Mouse (Mus musculus): Measurements from ENCODE around the gene Llgl1.

The Llgl1 gene

DNA sequence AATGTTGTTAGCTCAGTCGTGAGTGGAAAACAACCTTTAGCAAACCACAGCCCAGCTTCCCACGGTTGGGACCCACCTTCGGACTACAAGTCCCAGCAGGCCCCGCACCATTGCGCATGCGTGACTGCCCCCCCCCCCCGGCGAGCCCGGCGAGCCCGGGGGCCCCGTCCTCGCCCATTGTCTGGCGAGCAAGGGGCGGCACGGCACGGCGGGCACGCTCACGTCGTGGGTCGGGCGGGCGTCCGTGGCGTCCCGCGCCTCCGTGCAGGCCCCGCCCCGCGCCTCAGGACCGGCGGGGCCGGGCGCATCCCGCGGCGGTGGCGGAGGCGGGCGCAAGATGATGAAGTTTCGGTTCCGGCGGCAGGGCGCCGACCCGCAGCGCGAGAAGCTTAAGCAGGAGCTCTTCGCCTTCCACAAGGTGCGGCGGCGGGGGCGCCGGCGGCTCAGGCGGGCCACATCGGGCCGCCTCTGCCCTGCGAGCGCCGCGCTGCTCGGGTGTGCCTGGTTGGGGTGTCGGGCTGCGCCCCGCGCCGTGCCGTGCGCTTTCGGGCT lies at the start of gene Llgl1:
TSS of gene Llgl1 (plus strand) at position 200 of the 552 bp plus-strand sequence.
- peak; percentile 91 for DNase-seq (ENCODE audit: low spot score in 2 of 2)

DNA sequence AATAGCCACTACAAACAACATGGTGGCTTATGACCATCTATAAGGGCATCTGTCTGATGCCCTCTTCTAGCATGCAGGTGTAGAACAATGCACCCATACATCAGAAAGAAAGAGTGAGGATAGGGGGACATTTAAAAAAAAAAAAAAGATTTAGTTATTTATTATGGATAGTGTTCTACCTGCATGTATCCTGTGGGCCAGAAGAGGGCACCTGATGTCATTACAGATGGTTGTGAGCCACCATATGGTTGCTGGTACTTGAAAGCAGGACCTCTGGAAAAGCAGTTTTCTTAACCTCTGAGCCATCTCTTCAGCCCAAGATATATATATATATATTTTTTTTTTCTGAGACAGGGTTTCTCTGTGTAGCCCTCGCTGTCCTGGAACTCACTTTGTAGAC lies 3.4 kb upstream of the Llgl1 start:
- DNase-seq (ENCODE audit: low spot score in 2 of 2) = no peak

DNA sequence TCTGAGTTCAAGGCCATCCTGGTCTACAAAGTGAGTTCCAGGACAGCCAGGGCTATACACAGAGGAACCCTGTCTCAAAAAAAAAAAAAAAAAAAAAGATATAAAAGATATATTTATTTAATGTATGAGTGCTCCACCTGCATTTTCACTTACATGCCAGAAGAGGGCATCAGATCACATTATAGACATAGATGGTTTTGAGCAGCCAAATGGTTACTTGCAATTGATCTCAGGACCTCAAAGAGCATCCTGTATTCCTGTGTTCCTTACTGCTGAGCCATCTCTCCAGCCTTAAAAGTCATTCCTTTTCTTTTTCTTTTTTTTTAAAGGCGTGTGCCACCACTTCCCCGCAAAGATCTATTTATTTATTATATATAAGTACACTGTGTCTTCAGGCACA lies 2.0 kb upstream of the Llgl1 start:
- no peak for DNase-seq (ENCODE audit: low spot score in 2 of 2)

DNA sequence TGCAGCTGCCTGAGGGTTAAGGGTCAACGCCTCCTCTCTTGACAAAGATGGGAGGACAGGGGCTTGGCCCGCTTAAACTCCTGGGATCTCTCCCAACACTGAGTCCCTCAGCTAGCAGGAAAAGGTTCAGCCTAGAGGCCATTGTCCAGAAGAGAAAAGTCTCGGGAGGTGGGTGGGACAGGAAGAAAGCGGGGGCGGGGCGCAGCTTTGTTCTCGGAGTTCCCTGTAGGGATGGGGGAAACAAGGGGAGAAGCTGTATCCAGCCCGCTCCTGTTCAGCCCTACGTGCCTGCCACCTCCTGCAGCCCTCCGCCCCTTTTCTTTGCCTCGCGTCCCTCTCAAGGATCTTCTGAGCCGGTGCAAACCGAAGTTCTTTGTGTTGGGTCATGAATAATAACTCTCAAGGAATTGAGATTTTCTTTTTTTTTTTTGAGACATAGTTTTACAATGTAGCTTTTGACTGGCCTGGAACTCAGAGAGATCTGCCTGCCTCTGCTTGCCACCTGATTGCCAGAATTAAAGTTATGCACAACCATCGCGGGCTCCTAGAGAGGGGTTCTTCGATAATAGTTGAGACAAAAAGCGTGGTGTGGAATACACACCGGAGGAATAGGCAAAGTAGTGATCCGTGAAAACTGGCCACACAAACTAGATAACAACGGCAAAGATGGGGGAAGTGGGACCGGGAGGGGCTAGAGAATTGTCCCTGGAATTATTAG lies 558 bp upstream of the Llgl1 start:
- DNase-seq (ENCODE audit: low spot score in 2 of 2) = peak; percentile 63 to 65

DNA sequence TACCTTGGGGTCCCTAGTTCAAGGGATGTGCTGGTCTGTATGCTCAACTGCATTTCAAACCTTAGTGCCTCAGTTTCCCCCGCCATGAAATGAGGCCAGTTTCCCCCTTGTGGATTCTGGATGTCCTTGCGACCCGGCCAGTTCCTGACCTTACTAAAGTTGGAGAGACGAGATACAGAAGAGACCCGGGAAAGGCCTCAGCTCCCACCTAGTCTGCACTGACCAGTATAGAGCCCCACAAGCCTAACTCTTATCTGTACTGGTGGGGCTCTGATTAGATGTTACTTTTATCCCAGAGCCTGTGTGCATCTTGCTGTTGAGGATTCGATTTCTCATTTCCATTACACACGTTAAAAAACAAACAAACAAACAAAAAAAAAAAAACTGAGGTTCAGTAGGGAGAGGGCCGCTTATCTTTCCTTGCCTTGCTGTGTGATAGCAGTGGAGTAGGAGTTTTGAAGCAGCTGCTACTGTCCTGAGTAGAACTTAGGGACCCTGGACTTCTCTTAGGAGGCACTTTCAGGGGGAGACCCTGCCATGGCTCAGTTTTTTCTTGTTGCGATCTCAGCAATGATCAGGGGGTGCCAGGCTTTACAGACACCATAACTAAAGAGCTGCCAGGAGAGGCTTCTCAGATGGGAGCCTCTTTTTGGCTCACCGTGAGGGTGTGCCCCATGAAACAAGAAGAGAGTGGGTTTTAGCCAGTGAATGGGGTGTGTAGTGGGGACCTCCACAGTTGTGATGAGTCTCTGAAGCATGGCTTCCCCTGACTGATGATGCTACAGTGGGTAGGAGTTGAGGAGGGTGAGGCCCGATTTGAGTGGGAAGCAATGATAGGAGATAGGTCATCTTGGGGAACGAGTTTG lies 1.0 kb downstream of the Llgl1 start:
- DNase-seq (ENCODE audit: low spot score in 2 of 2) = peak in 1 of 2 experiments; percentile 38

DNA sequence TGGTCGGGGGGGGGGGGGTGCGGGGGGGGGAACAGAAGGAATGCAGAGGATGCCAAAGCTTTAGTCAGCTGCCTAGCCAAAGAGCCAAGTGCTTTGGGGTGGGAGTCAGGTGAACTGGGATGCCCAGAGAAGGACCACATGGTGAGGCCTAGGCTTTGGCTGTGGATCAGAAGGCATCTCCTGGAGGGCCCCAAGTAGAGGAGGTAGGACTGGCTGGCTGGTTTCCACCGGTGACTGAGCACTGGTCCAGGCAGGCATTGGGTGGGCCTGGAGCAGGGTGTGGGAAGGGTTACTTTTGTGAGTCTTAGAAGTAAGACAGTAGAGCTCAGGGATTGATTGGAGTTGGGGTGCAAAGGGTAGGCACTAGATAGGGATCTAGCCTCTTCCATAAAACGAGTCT lies 2.1 kb downstream of the Llgl1 start:
- DNase-seq (ENCODE audit: low spot score in 2 of 2) = peak; percentile 24 to 34

DNA sequence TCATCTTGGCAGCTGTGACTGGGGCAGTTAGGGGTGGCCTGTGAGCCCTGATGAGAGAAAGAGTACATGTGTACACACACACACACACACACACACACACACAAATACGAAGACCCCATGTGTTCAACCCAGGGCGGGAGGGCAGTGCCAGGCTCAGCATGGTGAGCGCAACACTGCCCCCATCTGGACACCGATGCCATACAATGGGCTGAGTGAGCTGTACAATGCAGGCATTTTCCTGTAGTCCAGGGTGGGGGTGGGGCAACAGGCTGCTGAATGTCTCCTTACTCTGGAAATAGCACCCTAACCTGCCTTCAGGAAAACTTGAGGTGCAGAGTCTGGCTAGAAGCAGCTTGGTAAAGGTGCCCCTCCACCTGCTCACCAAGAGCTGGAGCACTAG lies 3.6 kb downstream of the Llgl1 start:
- DNase-seq (ENCODE audit: low spot score in 2 of 2) = peak; percentile 68 to 75

DNA sequence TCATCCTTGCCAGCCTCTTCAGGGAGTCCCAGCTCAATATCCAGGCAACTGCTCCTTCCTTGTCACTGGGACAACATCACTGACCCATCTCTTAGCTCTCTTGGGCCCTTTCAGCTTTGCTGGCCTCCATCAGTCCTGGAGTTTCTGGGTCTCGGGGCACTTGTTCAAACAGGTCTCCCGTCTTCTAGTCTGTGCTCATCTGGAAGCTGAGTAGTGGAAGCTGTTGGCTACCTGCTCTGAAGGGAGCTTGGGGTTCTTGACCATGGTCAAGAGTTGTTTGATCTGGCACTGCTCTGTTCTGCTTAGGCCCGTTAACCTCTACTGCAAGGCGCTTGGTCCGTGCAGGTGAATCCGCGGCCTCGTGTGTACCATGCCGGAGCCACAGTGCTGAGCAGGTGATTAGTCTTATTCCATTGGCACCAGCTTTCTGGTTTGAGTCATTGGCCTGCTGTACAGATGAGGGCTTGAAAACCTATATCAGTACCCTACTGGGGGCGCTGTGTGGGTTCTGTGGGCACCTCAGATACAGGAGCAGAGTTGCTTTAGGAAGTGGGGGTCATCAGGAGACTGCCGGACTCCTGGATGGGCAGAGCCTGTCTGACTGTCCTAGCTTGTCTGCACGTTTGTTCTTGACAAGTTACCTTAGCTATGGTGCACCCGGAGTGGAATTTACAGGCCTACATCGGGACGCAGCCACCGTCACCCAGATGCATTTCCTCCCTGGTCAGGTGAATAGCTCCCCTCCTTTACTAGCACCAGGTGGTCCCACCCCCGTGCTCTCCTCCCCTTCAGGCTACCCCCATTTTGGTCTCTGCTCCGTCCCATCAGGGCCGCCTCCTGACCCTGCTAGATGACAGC lies 4.7 kb downstream of the Llgl1 start:
- peak; percentile 21 to 26 for DNase-seq (ENCODE audit: low spot score in 2 of 2)

DNA sequence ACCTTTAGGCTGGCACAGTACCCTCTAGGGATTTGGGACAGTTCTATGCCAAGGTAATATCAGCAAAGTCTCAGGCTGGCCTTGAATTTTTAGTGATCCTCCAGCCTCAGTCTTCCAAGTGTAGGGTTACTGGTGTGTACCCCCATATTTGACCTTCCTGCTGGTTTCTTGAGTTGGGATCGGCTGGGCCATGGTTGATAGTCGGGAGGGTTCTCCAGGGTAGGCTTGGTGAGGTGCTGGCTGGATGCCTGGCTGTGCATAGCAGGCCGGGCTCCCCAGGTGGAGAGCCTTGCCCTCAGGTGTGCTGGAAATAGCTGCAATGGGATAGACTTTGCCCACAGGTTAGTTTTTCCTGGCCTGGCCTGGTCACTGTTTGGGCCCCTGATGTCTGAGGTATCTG lies 5.7 kb downstream of the Llgl1 start:
- peak; percentile 18 to 26 for DNase-seq (ENCODE audit: low spot score in 2 of 2)

DNA sequence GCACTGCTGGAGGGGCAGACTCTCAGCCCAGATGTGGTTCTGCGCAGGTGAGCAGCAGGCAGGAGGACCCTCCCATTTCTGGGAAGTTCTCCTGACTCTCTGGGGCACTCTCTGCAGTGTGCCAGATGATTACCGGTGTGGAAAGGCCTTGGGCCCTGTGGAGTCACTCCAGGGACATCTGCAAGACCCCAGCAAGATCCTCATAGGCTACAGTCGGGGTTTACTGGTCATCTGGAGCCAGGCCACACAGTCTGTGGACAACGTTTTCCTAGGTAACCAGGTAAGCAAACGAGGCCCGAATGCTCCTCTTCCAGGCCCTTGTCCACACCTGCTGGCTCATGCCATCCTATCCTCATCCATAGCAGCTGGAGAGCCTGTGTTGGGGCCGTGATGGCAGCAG lies 6.6 kb downstream of the Llgl1 start:
- DNase-seq (ENCODE audit: low spot score in 2 of 2) = peak; percentile 15 to 28

DNA sequence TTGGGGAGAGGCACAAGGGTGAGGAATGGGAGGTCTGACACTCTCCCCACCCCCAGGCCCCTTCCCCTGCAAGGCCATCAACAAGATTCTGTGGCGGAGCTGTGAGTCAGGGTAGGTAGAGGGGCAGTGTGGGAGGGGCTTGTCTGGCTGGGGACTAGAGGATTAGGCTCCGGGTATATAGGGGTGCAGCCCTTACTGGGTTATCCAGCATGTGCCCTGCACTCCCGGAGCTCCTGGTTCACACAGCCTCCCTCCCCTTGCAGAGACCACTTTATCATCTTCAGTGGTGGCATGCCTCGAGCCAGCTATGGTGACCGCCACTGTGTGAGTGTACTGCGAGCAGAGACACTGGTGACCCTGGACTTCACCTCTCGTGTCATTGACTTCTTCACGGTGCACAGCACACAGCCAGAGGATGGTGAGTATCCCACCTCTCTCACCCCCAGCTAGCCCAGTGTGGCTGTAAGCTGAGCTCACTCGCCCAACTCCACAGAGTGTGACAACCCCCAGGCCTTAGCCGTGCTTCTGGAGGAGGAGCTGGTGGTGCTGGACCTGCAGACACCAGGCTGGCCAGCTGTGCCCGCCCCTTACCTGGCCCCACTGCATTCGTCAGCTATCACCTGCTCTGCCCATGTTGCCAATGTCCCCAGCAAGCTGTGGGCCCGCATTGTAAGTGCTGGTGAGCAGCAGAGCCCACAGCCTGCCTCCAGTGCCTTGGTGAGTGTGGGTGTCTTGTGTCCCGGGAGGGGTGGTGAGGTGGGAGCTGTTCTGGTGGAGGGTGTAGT lies 7.4 kb downstream of the Llgl1 start:
- DNase-seq (ENCODE audit: low spot score in 2 of 2) = peak; percentile 19 to 24

DNA sequence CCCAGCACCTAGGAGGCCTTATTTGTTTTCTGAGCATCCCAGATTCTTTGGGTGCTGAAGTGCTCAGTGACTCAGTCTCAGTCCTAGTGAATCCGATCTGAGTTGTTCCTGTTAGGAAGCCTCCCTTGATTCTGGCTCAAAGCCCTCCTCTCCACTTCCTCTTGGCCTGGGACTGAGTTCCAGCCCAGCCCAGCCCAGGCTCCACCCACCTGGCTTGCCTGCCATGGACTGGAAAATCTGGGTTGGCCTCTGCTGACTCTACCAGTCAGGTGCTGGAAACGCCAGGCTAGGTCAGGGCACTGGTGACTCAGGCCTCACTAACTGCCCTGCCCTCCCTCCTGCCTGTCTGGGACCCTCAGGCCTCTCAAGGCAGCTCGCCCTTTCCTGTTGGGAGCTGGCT lies 8.1 kb downstream of the Llgl1 start:
- DNase-seq (ENCODE audit: low spot score in 2 of 2) = peak; percentile 42 to 49

DNA sequence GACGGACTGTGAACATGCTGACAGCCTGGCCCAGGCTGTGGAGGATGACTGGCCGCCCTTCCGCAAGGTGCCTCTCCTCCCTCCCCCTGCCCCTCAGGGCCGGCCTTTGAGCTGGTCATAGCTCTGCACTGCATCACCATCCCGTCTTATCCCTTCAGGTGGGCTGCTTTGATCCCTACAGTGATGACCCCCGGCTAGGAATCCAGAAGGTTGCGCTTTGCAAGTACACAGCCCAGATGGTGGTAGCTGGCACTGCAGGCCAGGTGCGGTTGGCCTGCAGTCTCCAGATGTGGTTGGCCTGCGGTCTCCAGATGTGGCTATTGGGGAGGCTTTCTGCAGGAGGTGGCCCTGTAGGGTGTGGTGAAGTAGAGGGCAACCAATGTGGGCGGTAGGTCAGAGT lies 9.1 kb downstream of the Llgl1 start:
- DNase-seq (ENCODE audit: low spot score in 2 of 2) = peak; percentile 15 to 24

DNA sequence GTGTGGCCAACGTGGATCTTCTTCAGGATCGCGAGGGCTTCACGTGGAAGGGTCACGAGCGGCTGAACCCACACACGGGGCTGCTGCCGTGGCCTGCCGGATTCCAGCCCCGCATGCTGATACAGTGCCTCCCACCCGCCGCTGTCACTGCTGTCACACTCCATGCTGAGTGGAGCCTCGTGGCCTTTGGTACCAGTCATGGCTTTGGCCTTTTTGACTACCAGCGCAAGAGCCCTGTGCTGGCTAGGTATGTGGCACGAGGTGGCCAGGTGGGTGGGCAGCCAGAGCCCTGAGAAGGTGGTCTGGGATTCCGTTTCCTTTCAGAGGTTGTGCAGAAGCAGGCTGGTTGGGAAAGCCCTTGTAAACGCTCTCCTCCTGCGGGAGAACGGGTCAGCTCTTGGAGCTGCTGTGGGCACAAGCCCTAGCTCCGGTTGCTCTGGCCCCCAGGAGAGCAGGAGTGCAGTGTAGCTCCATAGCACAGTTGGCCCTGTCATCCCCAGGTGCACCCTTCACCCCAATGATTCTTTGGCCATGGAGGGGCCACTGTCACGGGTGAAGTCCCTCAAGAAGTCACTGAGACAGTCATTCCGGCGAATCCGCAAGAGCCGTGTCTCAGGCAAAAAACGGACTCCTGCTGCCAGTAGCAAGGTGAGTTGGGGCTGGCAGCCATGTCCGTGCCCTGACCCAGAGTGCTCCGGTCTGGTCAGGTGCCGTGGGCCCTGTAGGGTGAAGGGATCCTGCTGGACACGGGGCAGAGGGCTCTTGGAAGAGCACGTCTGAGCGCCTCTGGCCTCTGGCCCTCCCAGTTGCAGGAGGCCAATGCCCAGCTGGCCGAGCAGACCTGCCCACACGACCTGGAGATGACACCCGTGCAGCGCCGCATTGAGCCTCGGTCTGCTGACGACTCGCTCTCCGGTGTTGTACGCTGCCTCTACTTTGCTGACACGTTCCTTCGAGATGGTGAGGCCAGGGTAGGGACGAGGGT lies 10.2 kb downstream of the Llgl1 start:
- peak in 1 of 2 experiments; percentile 26 for DNase-seq (ENCODE audit: low spot score in 2 of 2)

DNA sequence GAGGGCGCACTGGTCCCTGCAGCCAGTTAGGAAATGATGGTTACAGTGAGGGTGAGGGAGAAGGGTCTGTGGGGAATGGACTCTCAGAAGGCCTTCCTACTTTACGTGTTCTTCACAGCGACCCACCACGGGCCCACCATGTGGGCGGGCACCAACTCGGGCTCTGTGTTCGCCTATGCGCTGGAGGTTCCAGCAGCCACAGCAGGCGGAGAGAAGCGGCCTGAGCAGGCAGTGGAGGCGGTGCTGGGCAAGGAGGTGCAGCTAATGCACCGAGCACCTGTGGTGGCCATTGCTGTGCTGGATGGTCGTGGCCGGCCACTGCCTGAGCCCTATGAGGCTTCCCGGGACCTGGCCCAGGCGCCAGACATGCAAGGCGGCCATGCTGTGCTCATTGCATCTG lies 11.7 kb downstream of the Llgl1 start:
- DNase-seq (ENCODE audit: low spot score in 2 of 2) = no peak

DNA sequence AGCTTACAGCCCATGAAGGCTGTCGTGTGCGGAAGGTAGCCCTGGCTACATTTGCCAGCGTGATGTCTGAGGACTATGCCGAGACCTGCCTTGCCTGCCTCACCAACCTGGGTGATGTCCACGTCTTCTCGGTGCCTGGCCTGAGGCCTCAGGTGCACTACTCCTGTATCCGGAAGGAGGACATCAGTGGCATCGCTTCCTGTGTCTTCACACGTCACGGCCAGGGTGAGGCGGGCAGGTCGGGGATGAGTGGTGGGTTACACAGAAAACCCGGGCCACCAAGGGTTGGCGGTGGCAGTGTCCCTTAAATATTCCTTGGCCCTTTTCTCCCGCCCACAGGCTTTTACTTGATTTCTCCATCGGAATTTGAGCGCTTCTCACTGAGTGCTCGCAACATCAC lies 12.5 kb downstream of the Llgl1 start:
- DNase-seq (ENCODE audit: low spot score in 2 of 2) = peak in 1 of 2 experiments; percentile 24

DNA sequence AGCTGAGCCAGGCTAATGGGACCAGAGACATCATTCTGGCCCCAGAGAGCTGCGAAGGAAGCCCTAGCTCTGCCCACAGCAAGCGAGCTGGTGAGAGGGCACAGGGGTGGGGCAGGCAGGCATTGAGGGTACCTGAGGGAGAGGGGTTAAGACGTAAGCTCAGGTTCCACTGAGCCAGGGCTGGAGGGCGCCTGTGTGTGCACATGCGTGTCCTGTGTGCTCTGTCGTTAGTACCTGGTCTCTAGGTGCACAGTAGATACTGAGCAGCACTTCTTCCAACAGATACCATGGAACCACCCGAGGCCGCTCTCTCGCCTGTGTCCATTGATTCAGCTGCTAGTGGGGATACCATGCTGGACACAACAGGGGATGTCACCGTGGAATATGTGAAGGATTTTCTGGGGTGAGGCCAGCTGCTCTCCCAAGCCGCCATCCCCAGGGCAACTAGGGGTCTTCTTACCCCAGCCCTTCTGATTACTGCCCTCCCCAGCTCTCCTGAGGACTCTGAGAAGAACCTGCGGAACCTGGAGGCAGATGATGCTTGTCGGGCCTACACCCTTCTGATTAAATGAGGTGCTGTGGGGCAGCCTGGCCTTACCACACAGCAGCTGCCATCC lies 13.2 kb downstream of the Llgl1 start:
- DNase-seq (ENCODE audit: low spot score in 2 of 2) = peak in 1 of 2 experiments; percentile 19

DNA sequence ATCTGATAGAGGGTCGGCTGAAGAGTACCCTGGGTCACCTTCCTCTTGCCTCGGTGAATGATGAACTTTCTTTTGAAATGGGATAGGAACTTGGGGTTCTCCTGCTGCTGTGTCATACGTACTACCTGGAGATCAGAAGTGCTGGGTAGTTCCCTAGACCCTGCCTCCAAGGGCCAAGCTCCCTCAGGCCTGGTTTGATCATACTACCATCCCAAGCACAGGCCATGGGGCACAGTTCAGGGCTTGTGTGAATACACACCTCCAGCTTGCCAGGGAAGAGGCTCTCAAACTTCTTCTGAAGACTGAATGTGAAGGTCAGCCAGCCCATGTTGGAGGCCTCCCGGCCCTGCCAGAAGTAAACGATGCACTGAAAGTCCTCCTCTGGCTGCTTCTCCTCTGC lies 16.3 kb downstream of the Llgl1 start:
- no peak for DNase-seq (ENCODE audit: low spot score in 2 of 2)

DNA sequence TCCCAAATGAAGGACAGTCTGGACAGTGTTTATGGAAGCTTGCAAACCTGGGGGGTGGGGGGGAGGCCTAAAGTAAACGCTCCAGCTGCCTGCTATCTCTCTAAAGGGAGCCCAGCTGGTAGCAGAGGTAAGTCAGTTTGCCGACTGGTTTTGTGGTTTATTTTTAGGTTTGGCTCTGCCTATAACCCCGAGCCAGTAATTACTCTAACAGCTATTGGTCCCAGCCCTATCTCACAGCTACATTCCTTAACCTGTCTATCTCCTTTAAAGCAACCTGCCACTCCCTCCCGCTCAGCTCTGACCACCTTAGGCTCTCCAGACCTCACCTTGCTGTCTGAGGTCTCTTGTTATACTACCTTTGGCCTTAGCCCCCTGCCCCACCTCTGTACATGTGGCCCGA lies 19.7 kb downstream of the Llgl1 start:
- no peak for DNase-seq (ENCODE audit: low spot score in 2 of 2)

Data from right cerebral cortex, postnatal 10 days (tissue).